In the genomic region with DNA sequence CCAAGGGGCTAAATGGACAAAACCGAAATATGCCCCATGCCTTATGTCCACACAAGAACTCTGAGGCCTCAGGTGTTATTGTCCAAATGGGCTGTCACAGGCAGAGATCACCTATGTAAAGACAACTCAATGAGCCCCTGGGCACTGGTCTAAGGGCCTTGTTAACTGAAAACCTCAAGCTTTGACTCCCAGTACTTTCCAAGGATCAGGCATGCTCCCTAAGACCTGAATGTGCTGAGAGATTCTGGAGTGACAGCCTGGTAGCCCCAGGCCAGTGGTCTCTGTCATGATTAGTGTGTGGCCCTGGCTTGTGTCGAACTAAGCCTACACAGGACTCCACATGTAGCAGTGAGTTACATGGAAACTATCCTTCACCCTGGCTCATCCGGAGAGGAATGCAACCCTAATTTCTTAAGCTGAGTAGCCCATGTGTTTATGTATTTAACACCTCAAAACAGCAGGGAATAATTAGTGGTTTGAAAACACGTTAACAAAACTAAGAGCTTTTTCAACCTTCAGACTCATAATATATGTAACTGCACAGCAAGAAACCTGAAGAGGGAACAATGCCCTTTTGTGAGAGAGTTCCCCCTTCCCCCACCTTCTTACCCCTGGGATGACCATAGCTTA, we compare ENCODE assay signal across 23 mouse cellular contexts.
DNase-seq lines count a peak whose midpoint lies in the region; ATAC-seq and TF ChIP-seq lines count a peak whose summit lies in the region.
"Had no signal": no experiment of that assay in that cellular context is flagged by ENCODE, and none has a peak within 500 bp of the region (broad histone marks: within the 10 kb centered on the region; RNA-seq: fewer than 3 reads in every experiment).

No protein-coding gene starts in this region.

- no peak for TF ChIP-seq POLR2A in thymus, adult 2 months (IDR thresholded peaks at IDR 0.05; ENCODE audit: control insufficient read depth, extremely low read depth, insufficient read depth, low read length, poor library complexity)

- no peak for ATAC-seq in midbrain, embryonic 11.5 days (ENCODE audit: low FRiP score)
- no peak for ATAC-seq in midbrain, embryonic 16.5 days
- 0 out of 2 replicates have a peak, but pooled peaks have one; percentile 47 for ATAC-seq in limb, embryonic 12.5 days (ENCODE audit: insufficient number of reproducible peaks, insufficient read depth, low FRiP score, low TSS enrichment, low read depth)
- ATAC-seq: forebrain, embryonic 16.5 days; hindbrain, embryonic 16.5 days; intestine, embryonic 16.5 days had no signal

- no peak overlapping the region for H3K27ac ChIP-seq in midbrain, embryonic 11.5 days (ENCODE audit: low read depth, low read length)
- no peak overlapping the region for H3K27ac ChIP-seq in midbrain, embryonic 16.5 days (ENCODE audit: low read length)
- peak overlapping the region; percentile 67 for H3K27ac ChIP-seq in embryonic facial prominence, embryonic 10.5 days (replicated peaks)
- H3K27ac ChIP-seq in limb, embryonic 12.5 days, result peak overlapping the region; percentile 68
- H3K27ac ChIP-seq in thymus, adult 2 months (ENCODE audit: control insufficient read depth, insufficient read depth, low read length), result no peak overlapping the region
- H3K27ac ChIP-seq: heart, embryonic 15.5 days; midbrain, embryonic 12.5 days had no signal

- WGBS in midbrain, embryonic 11.5 days, result 37% methylated on average over 4 of the region's 4 CpGs
- WGBS in midbrain, embryonic 16.5 days, result 42% methylated on average over 4 of the region's 4 CpGs
- WGBS in embryonic facial prominence, embryonic 10.5 days, result 30% methylated on average over 4 of the region's 4 CpGs
- 32% methylated on average over 4 of the region's 4 CpGs for WGBS in limb, embryonic 12.5 days
- 97% methylated on average over 4 of the region's 4 CpGs for WGBS in thymus, adult 2 months

- peaks cover 6% of the 10 kb centered on the region; the same call in 1 of the 2 replicates for H3K4me1 ChIP-seq in midbrain, embryonic 11.5 days (ENCODE audit: control insufficient read depth, insufficient read depth, low read length)
- H3K4me1 ChIP-seq in midbrain, embryonic 16.5 days (ENCODE audit: control insufficient read depth, insufficient read depth, low read length), result peaks cover 8% of the 10 kb centered on the region; the same call in 1 of the 2 replicates
- peaks cover 23% of the 10 kb centered on the region for H3K4me1 ChIP-seq in embryonic facial prominence, embryonic 10.5 days
- H3K4me1 ChIP-seq in limb, embryonic 12.5 days (replicated peaks), result peaks cover 33% of the 10 kb centered on the region
- H3K4me1 ChIP-seq in thymus, adult 2 months (replicated peaks; ENCODE audit: control insufficient read depth, insufficient read depth, low read length), result no peaks in the 10 kb centered on the region

- peak; percentile 86 for DNase-seq in midbrain, embryonic 11.5 days (ENCODE audit: low spot score, missing footprints)
- DNase-seq in embryonic facial prominence, embryonic 10.5 days (ENCODE audit: low spot score), result peak; percentile 25
- DNase-seq in kidney, postnatal 36 days, result no peak
- DNase-seq in thymus, adult 2 months, result no peak
- no peak for DNase-seq in right cerebral cortex, postnatal 36 days (ENCODE audit: low spot score in 2 of 2)
- DNase-seq: adrenal gland, adult 8-10 months; B cell, adult 2 months; cerebellum, adult 18-20 months; cerebellum, postnatal 25 days; gastrocnemius, postnatal 25 days; heart, postnatal 4 days; kidney, postnatal 4 days; lung, postnatal 4 days; right cerebral cortex, postnatal 25 days; thymus, postnatal 36 days had no signal

- no peak for TF ChIP-seq CTCF in thymus, adult 2 months (IDR thresholded peaks at IDR 0.05; ENCODE audit: borderline replicate concordance, control insufficient read depth, extremely low read depth, insufficient read depth, low read length, poor library complexity)

- no peaks in the 10 kb centered on the region for H3K27me3 ChIP-seq in midbrain, embryonic 11.5 days (ENCODE audit: control insufficient read depth, insufficient read depth, low read length)
- no peaks in the 10 kb centered on the region for H3K27me3 ChIP-seq in midbrain, embryonic 16.5 days (ENCODE audit: control insufficient read depth, insufficient read depth, low read depth, low read length)
- H3K27me3 ChIP-seq in embryonic facial prominence, embryonic 10.5 days (replicated peaks; ENCODE audit: low read depth, poor library complexity, severe bottlenecking), result peaks cover 13% of the 10 kb centered on the region; the same call in 1 of the 2 replicates
- H3K27me3 ChIP-seq in limb, embryonic 12.5 days, result peaks cover 19% of the 10 kb centered on the region
- H3K27me3 ChIP-seq in thymus, adult 2 months (ENCODE audit: control insufficient read depth, insufficient read depth, low read length), result no peaks in the 10 kb centered on the region

- H3K9me3 ChIP-seq in midbrain, embryonic 11.5 days (ENCODE audit: control insufficient read depth, low read length), result no peaks in the 10 kb centered on the region
- no peaks in the 10 kb centered on the region for H3K9me3 ChIP-seq in midbrain, embryonic 16.5 days (replicated peaks; ENCODE audit: control insufficient read depth, low read length, poor library complexity, severe bottlenecking)
- no peaks in the 10 kb centered on the region for H3K9me3 ChIP-seq in embryonic facial prominence, embryonic 10.5 days
- no peaks in the 10 kb centered on the region for H3K9me3 ChIP-seq in limb, embryonic 12.5 days
- H3K9me3 ChIP-seq: heart, embryonic 15.5 days; midbrain, embryonic 12.5 days had no signal

- H3K4me3 ChIP-seq in midbrain, embryonic 11.5 days (ENCODE audit: low read depth, low read length), result no peak overlapping the region
- H3K4me3 ChIP-seq in midbrain, embryonic 16.5 days (ENCODE audit: low read depth, low read length), result no peak overlapping the region
- no peak overlapping the region for H3K4me3 ChIP-seq in embryonic facial prominence, embryonic 10.5 days
- no peak overlapping the region for H3K4me3 ChIP-seq in limb, embryonic 12.5 days (replicated peaks)
- no peak overlapping the region for H3K4me3 ChIP-seq in thymus, adult 2 months (ENCODE audit: control insufficient read depth, insufficient read depth, low read length)
- H3K4me3 ChIP-seq: heart, embryonic 15.5 days; midbrain, embryonic 12.5 days had no signal

- no peak overlapping the region for H3K4me2 ChIP-seq in midbrain, embryonic 11.5 days
- H3K4me2 ChIP-seq in midbrain, embryonic 16.5 days (ENCODE audit: low read length), result no peak overlapping the region
- H3K4me2 ChIP-seq in limb, embryonic 12.5 days, result no peak overlapping the region
- H3K4me2 ChIP-seq: heart, embryonic 15.5 days; midbrain, embryonic 12.5 days had no signal

- no peak overlapping the region for H3K9ac ChIP-seq in midbrain, embryonic 11.5 days (ENCODE audit: low read length)
- H3K9ac ChIP-seq in midbrain, embryonic 16.5 days (ENCODE audit: low read depth, low read length), result no peak overlapping the region
- no peak overlapping the region for H3K9ac ChIP-seq in limb, embryonic 12.5 days (replicated peaks)
- H3K9ac ChIP-seq: heart, embryonic 15.5 days; midbrain, embryonic 12.5 days had no signal

- H3K36me3 ChIP-seq in midbrain, embryonic 11.5 days (ENCODE audit: control insufficient read depth, insufficient read depth, low read length), result no peaks in the 10 kb centered on the region
- H3K36me3 ChIP-seq in midbrain, embryonic 16.5 days (ENCODE audit: control insufficient read depth, insufficient read depth, low read length), result no peaks in the 10 kb centered on the region
- H3K36me3 ChIP-seq in embryonic facial prominence, embryonic 10.5 days (replicated peaks), result no peaks in the 10 kb centered on the region
- no peaks in the 10 kb centered on the region for H3K36me3 ChIP-seq in limb, embryonic 12.5 days
- H3K36me3 ChIP-seq in thymus, adult 2 months (ENCODE audit: control insufficient read depth, insufficient read depth, low read length), result no peaks in the 10 kb centered on the region
- H3K36me3 ChIP-seq: G1E; heart, embryonic 15.5 days; midbrain, embryonic 12.5 days had no signal

Comparison
In these comparisons a context has a peak if more than half of its experiments do, and no peak if none do; other contexts are left out.
1. DNase-seq: peak in midbrain, embryonic 11.5 days (single experiment) and embryonic facial prominence, embryonic 10.5 days (single experiment); none in kidney, postnatal 36 days (0 of 2), thymus, adult 2 months (single experiment) and right cerebral cortex, postnatal 36 days (0 of 2).
2. H3K27ac ChIP-seq: peak in embryonic facial prominence, embryonic 10.5 days (single experiment) and limb, embryonic 12.5 days (single experiment); none in midbrain, embryonic 11.5 days (single experiment), midbrain, embryonic 16.5 days (single experiment) and thymus, adult 2 months (single experiment).